Mouse (Mus musculus): Measurements from ENCODE around the gene Fgfr3.
A peak's percentile ranks its signal among the peaks of the same experiment; 100 is the strongest.

GRCm38 (mm10) chr5:33683897-33684652 is 37.4 kb upstream of the Fgfr3 start:
- TF ChIP-seq POLR2A (IDR thresholded peaks at IDR 0.05; ENCODE audit: borderline replicate concordance, low read depth, low read length) (no peak), CTCF (IDR thresholded peaks at IDR 0.05; ENCODE audit: low read depth, low read length) (0 out of 2 replicates have a peak, but pooled peaks have one; percentile 26)
